Mouse (Mus musculus): Measurements from ENCODE around the gene Gys1. TPM values are rescaled to one million over a fixed set of nuclear protein-coding genes. Genes with fewer than 3 reads are reported as not detected.

Gene Gys1
- total and polyA plus RNA-seq, 2 experiments from 2014 or later = 9.8 to 12.3 TPM

DNA sequence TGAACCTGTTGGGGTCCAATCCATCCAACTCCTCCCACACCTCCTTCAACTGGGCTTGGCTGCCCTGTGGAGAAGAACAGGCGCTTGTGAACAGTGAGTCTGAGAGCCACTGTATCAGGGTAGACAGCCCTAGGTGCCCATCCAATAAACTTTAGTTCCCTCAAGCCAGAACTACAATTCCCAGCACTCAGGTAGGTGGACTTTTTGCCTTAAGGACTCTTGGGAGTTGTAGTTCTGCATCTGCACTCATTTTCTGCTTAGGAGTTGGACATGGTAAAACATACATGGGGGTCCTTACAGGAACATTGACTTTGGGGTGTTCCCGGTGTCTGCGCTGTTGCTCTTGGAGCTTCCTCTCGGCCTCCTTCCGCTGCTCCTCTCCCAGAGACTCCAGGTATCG is 63.8 kb downstream of the Gys1 start:
- H3K4me2 ChIP-seq (ENCODE audit: low read depth) = no peak overlapping the region
- no peak for DNase-seq
- WGBS = 96% methylated on average over 6 of the region's 6 CpGs
- no peak overlapping the region for H3K9ac ChIP-seq
- H3K4me1 ChIP-seq (ENCODE audit: insufficient read depth) = no peaks in the 10 kb centered on the region
- no peak for TF ChIP-seq CTCF (IDR thresholded peaks at IDR 0.05; ENCODE audit: low read depth)
- H3K36me3 ChIP-seq (ENCODE audit: insufficient read depth) = peaks cover 79% of the 10 kb centered on the region
- no peaks in the 10 kb centered on the region for H3K27me3 ChIP-seq (ENCODE audit: insufficient read depth, low read length)
- no peaks in the 10 kb centered on the region for H3K9me3 ChIP-seq (ENCODE audit: low read length)
- no peak overlapping the region for H3K4me3 ChIP-seq (ENCODE audit: low read depth, low read length)
- H3K27ac ChIP-seq (ENCODE audit: low read depth, low read length) = no peak overlapping the region
- ATAC-seq = no peak

Small RNA genes lying within 50 kb of the gene (microRNA-seq; reads per million reads assigned to microRNA genes)
- gene Gm22133 = 0 to 0.37 reads per million in 2 experiments

Other genes starting within 250 kb of the Gys1 start
Only the 30 nearest of the 32 such genes appear.
- gene Ccdc155, start 230.0 kb upstream of the Gys1 start, total RNA-seq (2014; rRNA removed) = 0.14 and 0.46 TPM in 2 replicates
- 0.35 and 0.97 TPM in 2 replicates for gene Ccdc155, start 230.0 kb upstream of the Gys1 start, polyA plus RNA-seq (2015; fragmentation: Nextera tagmentation; extraction: Ambion mirVana)
- 8.4 and 9.1 TPM in 2 replicates for gene Dkkl1, start 222.7 kb upstream of the Gys1 start, total RNA-seq (2014; rRNA removed)
- gene Dkkl1, start 222.7 kb upstream of the Gys1 start, polyA plus RNA-seq (2015; fragmentation: Nextera tagmentation; extraction: Ambion mirVana) = 8.9 and 12.1 TPM in 2 replicates
- gene Tead2, start 219.1 kb upstream of the Gys1 start, total RNA-seq (2014; rRNA removed) = 30.6 and 40.6 TPM in 2 replicates
- 18.4 and 22.5 TPM in 2 replicates for gene Tead2, start 219.1 kb upstream of the Gys1 start, polyA plus RNA-seq (2015; fragmentation: Nextera tagmentation; extraction: Ambion mirVana)
- gene Cd37, start 195.7 kb upstream of the Gys1 start, total RNA-seq (2014; rRNA removed) = 0.46 and 0.62 TPM in 2 replicates
- gene Cd37, start 195.7 kb upstream of the Gys1 start, polyA plus RNA-seq (2015; fragmentation: Nextera tagmentation; extraction: Ambion mirVana) = 2.0 and 2.5 TPM in 2 replicates
- gene Slc6a16, start 193.8 kb upstream of the Gys1 start, total RNA-seq (2014; rRNA removed) = 0.24 TPM in 1 of 2 replicates, not detected in the other
- 0.74 and 1.7 TPM in 2 replicates for gene Slc6a16, start 193.8 kb upstream of the Gys1 start, polyA plus RNA-seq (2015; fragmentation: Nextera tagmentation; extraction: Ambion mirVana)
- not detected in 2 replicates for gene Slc6a21, start 157.3 kb upstream of the Gys1 start, total RNA-seq (2014; rRNA removed)
- not detected in 2 replicates for gene Slc6a21, start 157.3 kb upstream of the Gys1 start, polyA plus RNA-seq (2015; fragmentation: Nextera tagmentation; extraction: Ambion mirVana)
- 17.1 and 17.5 TPM in 2 replicates for gene Trpm4, start 101.1 kb upstream of the Gys1 start, total RNA-seq (2014; rRNA removed)
- gene Trpm4, start 101.1 kb upstream of the Gys1 start, polyA plus RNA-seq (2015; fragmentation: Nextera tagmentation; extraction: Ambion mirVana) = 8.9 and 9.4 TPM in 2 replicates
- 0.46 and 0.52 TPM in 2 replicates for gene Hrc, start 99.6 kb upstream of the Gys1 start, total RNA-seq (2014; rRNA removed)
- not detected in 2 replicates for gene Hrc, start 99.6 kb upstream of the Gys1 start, polyA plus RNA-seq (2015; fragmentation: Nextera tagmentation; extraction: Ambion mirVana)
- 76.5 and 81.0 TPM in 2 replicates for gene Ppfia3, start 67.8 kb upstream of the Gys1 start, total RNA-seq (2014; rRNA removed)
- 21.7 and 26.0 TPM in 2 replicates for gene Ppfia3, start 67.8 kb upstream of the Gys1 start, polyA plus RNA-seq (2015; fragmentation: Nextera tagmentation; extraction: Ambion mirVana)
- gene Lin7b, start 64.3 kb upstream of the Gys1 start, total RNA-seq (2014; rRNA removed) = 32.2 and 47.3 TPM in 2 replicates
- 36.8 and 39.8 TPM in 2 replicates for gene Lin7b, start 64.3 kb upstream of the Gys1 start, polyA plus RNA-seq (2015; fragmentation: Nextera tagmentation; extraction: Ambion mirVana)
- 247 and 310 TPM in 2 replicates for gene Snrnp70, start 39.1 kb upstream of the Gys1 start, total RNA-seq (2014; rRNA removed)
- 116 and 124 TPM in 2 replicates for gene Snrnp70, start 39.1 kb upstream of the Gys1 start, polyA plus RNA-seq (2015; fragmentation: Nextera tagmentation; extraction: Ambion mirVana)
- 0.14 TPM in 1 of 2 replicates, not detected in the other for gene Kcna7, start 29.2 kb upstream of the Gys1 start, total RNA-seq (2014; rRNA removed)
- not detected in 2 replicates for gene Kcna7, start 29.2 kb upstream of the Gys1 start, polyA plus RNA-seq (2015; fragmentation: Nextera tagmentation; extraction: Ambion mirVana)
- gene Ntf5, start 21.1 kb upstream of the Gys1 start, total RNA-seq (2014; rRNA removed) = 0.24 TPM in 1 of 2 replicates, not detected in the other
- gene Ntf5, start 21.1 kb upstream of the Gys1 start, polyA plus RNA-seq (2015; fragmentation: Nextera tagmentation; extraction: Ambion mirVana) = 0.07 and 0.11 TPM in 2 replicates
- 0.43 TPM in 1 of 2 replicates, not detected in the other for gene Lhb, start 14.0 kb upstream of the Gys1 start, total RNA-seq (2014; rRNA removed)
- gene Lhb, start 14.0 kb upstream of the Gys1 start, polyA plus RNA-seq (2015; fragmentation: Nextera tagmentation; extraction: Ambion mirVana) = 0.36 and 1.0 TPM in 2 replicates
- 123 and 149 TPM in 2 replicates for gene Ruvbl2, start 3.3 kb downstream of the Gys1 start, total RNA-seq (2014; rRNA removed)
- gene Ruvbl2, start 3.3 kb downstream of the Gys1 start, polyA plus RNA-seq (2015; fragmentation: Nextera tagmentation; extraction: Ambion mirVana) = 98.3 and 104 TPM in 2 replicates
- 2,541 and 3,015 TPM in 2 replicates for gene Ftl1, start 25.0 kb downstream of the Gys1 start, total RNA-seq (2014; rRNA removed)
- gene Ftl1, start 25.0 kb downstream of the Gys1 start, polyA plus RNA-seq (2015; fragmentation: Nextera tagmentation; extraction: Ambion mirVana) = 5,542 and 6,210 TPM in 2 replicates
- gene Bax, start 32.1 kb downstream of the Gys1 start, total RNA-seq (2014; rRNA removed) = 120 and 127 TPM in 2 replicates
- gene Bax, start 32.1 kb downstream of the Gys1 start, polyA plus RNA-seq (2015; fragmentation: Nextera tagmentation; extraction: Ambion mirVana) = 276 and 297 TPM in 2 replicates
- 0.19 and 0.46 TPM in 2 replicates for gene Tulp2, start 47.0 kb downstream of the Gys1 start, total RNA-seq (2014; rRNA removed)
- gene Tulp2, start 47.0 kb downstream of the Gys1 start, polyA plus RNA-seq (2015; fragmentation: Nextera tagmentation; extraction: Ambion mirVana) = 0.07 and 0.25 TPM in 2 replicates
- gene Gm45808, start 52.0 kb downstream of the Gys1 start, total RNA-seq (2014; rRNA removed) = not detected in 2 replicates
- gene Gm45808, start 52.0 kb downstream of the Gys1 start, polyA plus RNA-seq (2015; fragmentation: Nextera tagmentation; extraction: Ambion mirVana) = not detected in 2 replicates
- 3.5 and 4.9 TPM in 2 replicates for gene Dhdh, start 54.0 kb downstream of the Gys1 start, total RNA-seq (2014; rRNA removed)
- 1.9 and 3.6 TPM in 2 replicates for gene Dhdh, start 54.0 kb downstream of the Gys1 start, polyA plus RNA-seq (2015; fragmentation: Nextera tagmentation; extraction: Ambion mirVana)
- 76.8 and 107 TPM in 2 replicates for gene Nucb1, start 75.6 kb downstream of the Gys1 start, total RNA-seq (2014; rRNA removed)
- 103 and 122 TPM in 2 replicates for gene Nucb1, start 75.6 kb downstream of the Gys1 start, polyA plus RNA-seq (2015; fragmentation: Nextera tagmentation; extraction: Ambion mirVana)
- 17.1 and 23.8 TPM in 2 replicates for gene Ppp1r15a, start 91.4 kb downstream of the Gys1 start, total RNA-seq (2014; rRNA removed)
- gene Ppp1r15a, start 91.4 kb downstream of the Gys1 start, polyA plus RNA-seq (2015; fragmentation: Nextera tagmentation; extraction: Ambion mirVana) = 23.9 and 26.3 TPM in 2 replicates
- 1.2 and 2.9 TPM in 2 replicates for gene Plekha4, start 91.5 kb downstream of the Gys1 start, total RNA-seq (2014; rRNA removed)
- gene Plekha4, start 91.5 kb downstream of the Gys1 start, polyA plus RNA-seq (2015; fragmentation: Nextera tagmentation; extraction: Ambion mirVana) = 1.2 and 1.8 TPM in 2 replicates
- not detected in 2 replicates for gene Hsd17b14, start 120.0 kb downstream of the Gys1 start, total RNA-seq (2014; rRNA removed)
- gene Hsd17b14, start 120.0 kb downstream of the Gys1 start, polyA plus RNA-seq (2015; fragmentation: Nextera tagmentation; extraction: Ambion mirVana) = 0.13 and 0.63 TPM in 2 replicates
- gene Bcat2, start 135.3 kb downstream of the Gys1 start, total RNA-seq (2014; rRNA removed) = 13.7 and 14.2 TPM in 2 replicates
- 17.7 and 20.2 TPM in 2 replicates for gene Bcat2, start 135.3 kb downstream of the Gys1 start, polyA plus RNA-seq (2015; fragmentation: Nextera tagmentation; extraction: Ambion mirVana)
- gene Fgf21, start 180.6 kb downstream of the Gys1 start, total RNA-seq (2014; rRNA removed) = not detected in 2 replicates
- gene Fgf21, start 180.6 kb downstream of the Gys1 start, polyA plus RNA-seq (2015; fragmentation: Nextera tagmentation; extraction: Ambion mirVana) = not detected in 2 replicates
- 0.08 and 0.29 TPM in 2 replicates for gene Fut1, start 182.4 kb downstream of the Gys1 start, total RNA-seq (2014; rRNA removed)
- not detected in 2 replicates for gene Fut1, start 182.4 kb downstream of the Gys1 start, polyA plus RNA-seq (2015; fragmentation: Nextera tagmentation; extraction: Ambion mirVana)
- gene Izumo1, start 187.0 kb downstream of the Gys1 start, total RNA-seq (2014; rRNA removed) = 0.08 and 0.14 TPM in 2 replicates
- not detected in 2 replicates for gene Izumo1, start 187.0 kb downstream of the Gys1 start, polyA plus RNA-seq (2015; fragmentation: Nextera tagmentation; extraction: Ambion mirVana)
- 26.5 and 37.4 TPM in 2 replicates for gene Rasip1, start 192.6 kb downstream of the Gys1 start, total RNA-seq (2014; rRNA removed)
- 22.8 and 27.2 TPM in 2 replicates for gene Rasip1, start 192.6 kb downstream of the Gys1 start, polyA plus RNA-seq (2015; fragmentation: Nextera tagmentation; extraction: Ambion mirVana)
- gene Mamstr, start 205.1 kb downstream of the Gys1 start, total RNA-seq (2014; rRNA removed) = 2.2 and 2.8 TPM in 2 replicates
- 2.6 TPM in 2 replicates for gene Mamstr, start 205.1 kb downstream of the Gys1 start, polyA plus RNA-seq (2015; fragmentation: Nextera tagmentation; extraction: Ambion mirVana)